Mouse (Mus musculus): ENCODE results near the gene Mustn1. TPM values are rescaled to one million over a fixed set of nuclear protein-coding genes. Genes with fewer than 3 reads are reported as not detected.

Gene Mustn1
- polyA plus RNA-seq (2012), result 0.40 and 0.62 TPM in 2 replicates

DNA sequence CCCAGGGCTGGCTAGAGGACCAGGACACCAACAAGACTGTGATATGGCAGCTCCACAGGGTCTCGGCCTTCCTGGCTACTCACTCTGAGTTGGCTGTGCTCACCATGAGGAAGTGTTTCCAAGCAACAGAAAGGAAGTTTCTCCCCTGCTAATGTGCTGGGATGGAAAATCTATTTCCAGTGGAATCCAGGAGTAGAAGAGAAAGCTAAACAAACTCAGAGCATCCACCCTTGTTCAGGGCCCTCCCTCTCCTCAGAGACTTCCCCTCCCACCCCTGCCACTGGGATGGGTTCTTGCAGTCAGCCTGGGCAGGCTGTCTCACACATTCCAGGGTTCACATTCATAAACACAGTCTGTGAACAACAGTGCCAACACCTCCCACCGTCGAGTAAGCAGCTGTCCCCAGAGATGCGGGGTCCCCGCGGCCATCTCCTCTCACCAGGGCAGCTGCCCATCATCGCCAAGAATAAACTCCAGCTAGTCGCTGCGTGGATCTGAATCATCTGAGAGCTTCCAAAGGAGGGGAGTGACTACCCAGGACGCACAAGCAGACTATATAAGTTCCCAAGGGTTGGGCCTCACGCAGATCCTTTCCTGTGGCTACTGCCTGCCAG is at the start of gene Mustn1:
TSS of gene Mustn1 (plus strand) at position 243 of the 614 bp plus-strand sequence.

DNA sequence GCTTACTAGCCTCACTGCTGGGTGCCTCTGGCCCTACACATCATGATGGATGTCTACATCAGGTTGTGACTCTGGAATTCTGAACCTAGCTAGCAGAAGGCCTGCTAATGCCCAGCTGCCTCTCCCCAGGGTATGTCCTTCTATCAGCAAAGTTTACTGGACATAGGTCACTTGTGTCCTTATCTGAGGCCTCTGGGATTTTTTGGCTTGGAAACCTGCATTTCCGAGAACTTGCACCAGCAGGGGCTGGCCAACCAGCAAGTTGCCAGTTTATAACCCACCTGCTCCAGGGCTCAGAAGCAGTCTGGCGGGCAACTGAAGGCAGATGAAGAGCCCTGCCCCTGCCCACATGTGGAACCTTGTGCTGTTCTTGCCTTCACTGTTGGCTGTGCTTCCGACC is 7.2 kb downstream of the Mustn1 start, which contains the start of gene Itih4:
TSS of gene Itih4 (plus strand) at position 273 of the 400 bp plus-strand sequence.

DNA sequence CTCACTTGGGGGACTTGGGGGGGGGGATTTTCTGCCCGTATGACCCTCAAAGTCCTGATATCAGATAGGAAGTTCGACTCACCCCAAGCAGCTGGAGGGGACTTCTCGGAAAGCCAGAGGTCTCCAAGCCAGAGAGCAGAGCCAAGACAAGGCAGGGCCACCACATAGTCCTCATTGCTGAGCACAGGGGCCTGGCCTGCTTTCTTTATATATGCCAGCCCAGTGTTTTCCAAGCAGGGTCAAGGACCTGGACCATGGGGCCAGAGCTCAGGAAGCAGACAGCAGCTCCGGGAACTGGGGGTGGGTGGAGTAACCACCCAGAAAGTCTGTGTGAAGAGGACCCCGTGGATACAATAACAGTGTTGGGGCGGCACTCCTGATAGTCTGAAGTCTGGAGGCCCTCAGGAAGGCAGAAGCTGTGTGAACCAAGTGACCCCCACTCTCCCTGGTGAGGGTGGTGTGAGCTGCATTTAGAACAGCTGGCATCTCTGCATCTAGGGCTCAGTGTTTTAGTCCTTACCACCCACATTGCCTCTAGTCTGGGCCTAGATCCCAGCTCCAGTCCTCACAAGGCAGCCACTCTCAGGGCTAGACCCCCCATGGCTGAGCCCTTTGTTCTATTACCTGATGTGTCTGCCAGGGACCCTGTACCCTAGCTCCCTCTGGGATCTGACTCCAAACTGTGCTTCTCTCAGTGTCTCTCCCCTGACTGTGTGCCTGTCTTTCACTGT is 44.5 kb downstream of the Mustn1 start, which contains the start of gene Itih3:
TSS of gene Itih3 (minus strand) at position 386 of the 731 bp plus-strand sequence.

Other genes with a start within 250 kb of the Mustn1 start
- 4.5 and 5.6 TPM in 2 replicates for gene Rft1, start 224.8 kb upstream of the Mustn1 start, polyA plus RNA-seq (2012)
- gene Sfmbt1, start 164.4 kb upstream of the Mustn1 start, polyA plus RNA-seq (2012), result 2.3 and 2.8 TPM in 2 replicates
- 24.1 and 25.4 TPM in 2 replicates for gene Tmem110, start 53.6 kb upstream of the Mustn1 start, polyA plus RNA-seq (2012)
- not detected in 2 replicates for gene Itih4, start 7.3 kb downstream of the Mustn1 start, polyA plus RNA-seq (2012)
- not detected in 2 replicates for gene Itih3, start 44.6 kb downstream of the Mustn1 start, polyA plus RNA-seq (2012)
- not detected in 2 replicates for gene Itih1, start 64.1 kb downstream of the Mustn1 start, polyA plus RNA-seq (2012)
- gene Nek4, start 72.2 kb downstream of the Mustn1 start, polyA plus RNA-seq (2012), result 3.4 and 3.9 TPM in 2 replicates
- 5.6 and 6.6 TPM in 2 replicates for gene Glt8d1, start 122.2 kb downstream of the Mustn1 start, polyA plus RNA-seq (2012)
- gene Spcs1, start 122.5 kb downstream of the Mustn1 start, polyA plus RNA-seq (2012), result 21.1 and 23.1 TPM in 2 replicates
- gene Pbrm1, start 139.9 kb downstream of the Mustn1 start, polyA plus RNA-seq (2012), result 8.0 and 8.9 TPM in 2 replicates
- 25.0 and 35.7 TPM in 2 replicates for gene Gnl3, start 140.0 kb downstream of the Mustn1 start, polyA plus RNA-seq (2012)
- 56.0 TPM in 2 replicates for gene Smim4, start 249.8 kb downstream of the Mustn1 start, polyA plus RNA-seq (2012)